Mouse (Mus musculus) liver, postnatal 0 days (tissue): ENCODE measurements around the gene Rnft2.

Source experiments
- CTCF ChIP-seq: sonication (generic); IDR thresholded peaks from 2 replicates; pipeline ENCODE4 v1.5.1; 2016; ENCODE audit warnings: antibody characterized with exemption, low read depth
- EP300 ChIP-seq: IDR thresholded peaks from 2 replicates; pipeline ENCODE4 v1.6.1; 2016; ENCODE audit warnings: antibody characterized with exemption, low read depth, mild to moderate bottlenecking

GRCm38 (mm10) chr5:118236891-118237290 lies 8.0 kb downstream of the Rnft2 start:
- no peak for TF ChIP-seq EP300
- TF ChIP-seq CTCF = no peak
